Mouse (Mus musculus) cerebral cortex, adult 2 months (tissue): Measurements from ENCODE around the gene Lzts2.

Experiments used
- WGBS: fragments of 180-500 bp; shearing (Covaris S2); methylation state at CpG from one replicate; pipeline ENCODE4 v1.1.7; 2018; 5-methylcytosine and 5-hydroxymethylcytosine counted together

Lzts2 gene

DNA sequence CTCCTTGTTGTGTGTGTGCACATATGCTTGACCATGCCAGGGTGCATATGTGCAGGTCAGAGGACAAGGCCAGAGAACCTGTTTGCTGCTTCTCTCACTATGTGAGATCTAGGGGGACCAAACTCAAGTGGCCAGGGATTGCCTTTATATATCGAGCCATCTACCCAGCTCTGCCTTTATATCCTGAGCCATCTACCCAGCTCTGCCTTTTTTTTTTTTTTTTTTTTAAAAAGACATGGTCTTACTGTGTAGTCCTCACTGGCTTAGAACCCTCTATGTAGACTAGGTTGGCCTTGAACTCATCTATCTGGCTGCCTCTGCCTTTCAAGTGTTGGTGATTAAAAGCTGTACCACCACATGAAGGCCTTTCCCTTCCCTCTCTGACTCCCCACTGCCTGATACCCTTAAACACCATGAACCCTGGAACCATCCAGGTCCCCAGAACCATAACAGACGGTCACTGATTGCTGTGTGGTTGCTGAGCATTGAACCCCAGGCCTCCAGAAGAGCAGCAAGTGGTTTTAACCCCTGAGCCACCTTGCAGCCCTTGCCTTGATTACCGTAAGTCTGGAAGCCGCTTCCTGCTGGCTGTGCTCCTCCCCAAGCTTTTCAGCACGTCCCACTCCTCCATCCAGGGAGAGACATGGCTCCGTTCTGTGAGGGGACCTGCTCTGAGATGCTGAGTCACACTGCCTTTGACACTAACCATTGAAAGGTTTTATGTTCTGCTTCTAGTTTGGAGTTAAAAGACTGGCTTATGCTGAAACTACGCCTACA, 10.3 kb upstream of the Lzts2 start:
- WGBS, result 85% methylated on average over 7 of the region's 7 CpGs

DNA sequence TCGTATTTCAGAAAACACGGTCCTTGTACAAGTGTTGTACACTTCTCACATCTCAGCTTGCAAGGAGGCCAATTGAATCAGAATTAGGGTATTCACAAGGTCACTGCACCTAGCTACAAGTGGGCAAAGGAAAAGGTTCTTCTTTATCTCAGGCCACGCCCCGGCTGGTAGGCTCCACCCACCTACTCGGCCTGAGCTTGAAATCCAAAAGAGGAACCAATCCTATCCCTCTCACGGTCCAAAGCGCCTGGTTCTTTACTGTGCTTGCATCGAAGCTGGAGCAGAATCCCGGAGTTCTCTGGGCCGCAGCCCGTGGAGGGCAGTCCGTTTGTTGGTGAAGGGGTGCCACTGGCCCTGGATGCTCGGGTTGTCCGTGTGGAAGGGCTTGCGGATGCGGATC, 8.8 kb upstream of the Lzts2 start, which contains the start of gene Twnk:
TSS of gene Twnk (plus strand) at position 220 of the 400 bp plus-strand sequence.
- 8% methylated on average over 16 of the region's 16 CpGs for WGBS

DNA sequence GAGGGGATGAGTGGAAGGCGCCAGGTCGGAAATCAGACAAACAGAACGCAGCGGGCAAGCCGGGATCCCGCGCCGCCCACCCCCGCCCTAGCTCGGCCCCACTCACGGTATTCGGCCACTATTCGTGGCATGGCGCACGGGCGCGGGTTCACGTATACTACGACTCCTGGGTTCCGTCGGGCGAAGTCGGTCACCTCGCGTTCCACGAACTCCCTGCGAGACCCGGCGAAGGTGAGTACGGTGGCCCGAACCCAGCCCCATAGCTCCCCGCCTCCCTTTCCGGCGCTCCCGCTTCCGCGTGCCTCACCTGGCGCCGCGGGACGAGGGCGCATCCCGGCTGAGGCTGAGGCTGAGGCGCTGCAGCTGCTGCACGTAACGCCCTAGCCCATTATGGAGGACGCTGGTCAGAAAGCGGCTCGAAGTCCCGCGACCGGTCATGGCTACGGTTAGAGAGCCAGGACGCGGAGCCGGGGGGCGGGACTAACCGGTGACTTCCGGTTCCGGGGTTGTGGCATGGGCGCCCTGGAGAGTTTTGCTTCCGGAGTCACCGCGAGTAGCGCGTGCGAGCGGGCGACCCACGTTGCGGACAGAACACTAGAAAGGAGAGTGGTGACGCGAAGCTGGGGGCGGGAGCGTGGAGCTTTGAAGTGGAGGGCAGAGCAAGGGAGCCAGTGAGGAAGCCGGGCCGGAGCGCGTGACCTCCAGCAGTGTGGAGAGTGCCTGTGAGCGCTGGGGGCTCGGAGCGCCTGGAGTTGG, 8.1 kb upstream of the Lzts2 start, which contains the start of gene Mrpl43:
TSS of gene Mrpl43 (minus strand) at position 486 of the 756 bp plus-strand sequence.
- WGBS, result under 1% methylated on average over 82 of the region's 82 CpGs

DNA sequence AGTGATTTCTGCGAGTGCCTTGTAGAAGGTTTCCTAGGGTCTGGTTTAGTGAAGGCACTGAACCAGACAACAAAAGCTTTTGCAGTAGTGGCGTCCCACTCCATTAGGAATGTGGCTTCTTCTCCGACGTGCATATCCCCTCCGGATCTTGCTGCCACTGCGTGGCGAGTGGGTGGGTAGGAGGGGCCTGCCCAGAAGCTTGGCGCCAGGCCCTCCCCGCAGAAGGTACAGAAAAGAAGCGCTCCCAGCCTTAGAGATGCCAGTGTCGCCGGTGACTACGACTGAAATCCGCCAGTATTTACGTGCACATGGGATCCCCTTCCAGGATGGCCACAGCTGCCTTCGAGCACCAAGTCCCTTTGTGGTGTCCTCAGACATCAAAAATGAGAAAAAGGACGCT, 7.2 kb upstream of the Lzts2 start:
- WGBS, result 19% methylated on average over 17 of the region's 17 CpGs

DNA sequence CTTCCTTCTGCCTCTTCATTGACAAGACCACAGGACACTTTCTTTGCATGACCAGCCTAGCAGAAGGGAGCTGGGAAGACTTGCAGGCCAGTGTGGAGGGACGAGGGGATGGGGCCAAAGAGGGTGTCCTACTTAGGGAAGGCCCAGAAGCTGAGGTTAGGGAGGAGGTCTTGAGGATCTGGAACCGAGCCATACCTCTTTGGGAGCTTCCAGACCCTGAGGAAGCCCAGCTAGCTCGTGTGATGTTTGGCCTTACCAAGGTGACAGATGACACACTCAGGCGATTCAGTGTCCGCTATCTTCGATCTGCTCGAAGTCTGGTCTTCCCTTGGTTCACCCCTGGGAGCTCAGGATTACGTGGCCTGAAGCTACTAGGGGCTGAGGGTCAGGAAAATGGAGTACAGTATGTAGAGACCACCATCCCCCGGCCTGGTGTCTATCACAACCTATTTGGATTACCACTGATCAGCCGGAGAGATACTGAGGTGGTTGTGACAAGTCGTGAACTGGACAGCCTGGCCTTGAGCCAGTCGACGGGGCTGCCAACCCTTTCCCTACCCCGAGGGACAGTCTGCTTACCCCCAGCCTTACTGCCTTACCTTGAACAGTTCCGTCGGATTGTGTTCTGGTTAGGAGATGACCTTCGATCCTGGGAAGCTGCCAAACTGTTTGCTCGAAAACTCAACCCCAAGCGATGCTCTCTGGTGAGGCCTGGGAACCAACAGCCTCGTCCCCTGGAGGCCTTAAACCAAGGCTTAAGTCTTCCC, 6.6 kb upstream of the Lzts2 start:
- WGBS, result 88% methylated on average over 20 of the region's 20 CpGs

DNA sequence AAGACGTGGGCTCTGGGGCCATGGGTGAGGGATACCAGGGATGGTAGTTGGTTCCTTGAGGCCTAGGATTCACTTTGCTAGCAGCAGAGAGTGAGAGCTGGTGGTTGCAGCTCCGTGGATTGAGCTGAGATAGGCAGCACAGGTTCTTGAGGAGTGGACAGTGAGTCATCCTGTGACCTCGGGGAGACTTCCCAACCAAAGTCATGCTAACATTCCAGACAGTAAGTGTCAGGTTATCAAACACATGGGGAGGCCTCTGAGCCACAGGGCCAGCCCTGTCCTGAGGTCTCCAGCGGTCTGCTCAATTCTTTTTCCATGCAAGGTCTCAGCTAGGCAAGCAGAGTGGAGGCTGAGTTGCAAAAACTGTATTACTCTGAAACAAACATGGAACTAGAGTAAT, 3.6 kb upstream of the Lzts2 start:
- 91% methylated on average over 4 of the region's 4 CpGs for whole genome bisulfite sequencing

DNA sequence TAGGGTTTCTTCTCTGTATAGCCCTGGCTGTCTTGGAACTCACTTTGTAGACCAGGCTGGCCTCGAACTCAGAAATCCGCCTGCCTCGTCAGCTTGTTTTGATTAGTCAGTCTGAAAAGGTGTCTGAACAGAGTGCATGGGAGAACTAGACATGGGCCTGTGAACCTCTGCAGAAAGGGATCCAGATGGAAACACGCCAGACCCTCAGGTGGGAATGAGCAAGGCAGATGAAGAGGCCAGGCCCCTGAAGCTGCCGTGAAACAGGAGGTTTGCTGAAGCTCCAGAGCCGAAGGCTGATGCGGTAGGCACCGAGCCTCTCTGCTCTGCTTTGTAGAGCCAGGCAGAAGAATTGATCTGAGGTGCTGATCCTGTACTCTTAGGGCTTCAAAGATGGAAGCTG, 2.0 kb upstream of the Lzts2 start:
- 75% methylated on average over 8 of the region's 8 CpGs for WGBS

DNA sequence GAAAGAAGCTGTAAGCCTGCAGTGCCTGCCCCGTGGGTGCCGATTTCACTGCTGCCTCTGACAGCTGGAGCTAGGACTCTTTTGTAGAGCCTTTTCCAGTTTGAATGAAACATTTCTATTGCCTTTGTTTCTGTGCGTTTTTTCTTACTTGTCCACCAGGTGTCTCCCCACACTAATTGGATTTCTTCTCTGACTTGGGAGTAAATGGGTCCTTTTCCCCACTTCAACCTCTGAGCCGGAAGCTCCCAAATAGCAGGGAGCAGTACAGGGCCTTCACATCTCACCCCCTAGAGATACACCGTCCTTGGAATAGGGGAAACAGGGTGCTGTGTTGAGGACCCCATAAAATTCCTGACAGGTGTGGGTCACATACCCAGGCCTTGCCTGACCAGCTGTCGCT, 1.6 kb upstream of the Lzts2 start:
- 26% methylated on average over 6 of the region's 6 CpGs for WGBS

DNA sequence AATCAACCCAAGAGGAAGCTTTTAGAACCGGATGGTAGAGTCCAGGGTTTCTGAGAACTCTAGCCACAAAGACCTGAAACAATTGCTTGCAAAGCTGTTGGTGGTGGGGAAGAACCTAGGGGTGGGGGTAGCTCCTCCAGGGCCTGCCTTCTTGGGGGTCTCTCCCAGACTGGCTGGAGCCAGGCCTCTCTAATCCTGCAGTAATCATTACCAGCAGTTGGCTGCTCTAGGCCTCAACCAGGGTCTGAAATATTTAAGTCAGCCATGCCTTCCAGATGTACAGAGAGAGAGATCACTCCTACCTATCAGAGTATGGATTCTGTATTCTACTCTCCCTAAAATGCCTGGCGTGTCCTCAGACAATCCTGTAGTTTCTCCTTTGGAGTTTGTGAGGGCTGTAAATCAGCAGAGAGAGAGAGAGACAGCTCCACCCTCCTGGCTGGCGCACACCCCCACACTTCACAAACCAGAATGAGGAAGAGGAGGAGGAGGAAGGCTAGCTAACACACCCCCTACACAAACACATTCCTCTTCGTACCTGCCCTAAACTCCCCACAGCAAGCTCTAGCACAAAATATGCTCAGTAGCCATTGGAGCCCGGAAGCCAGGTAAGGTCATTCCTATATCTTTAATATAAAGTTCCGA, 511 bp upstream of the Lzts2 start:
- 55% methylated on average over 6 of the region's 6 CpGs for WGBS

DNA sequence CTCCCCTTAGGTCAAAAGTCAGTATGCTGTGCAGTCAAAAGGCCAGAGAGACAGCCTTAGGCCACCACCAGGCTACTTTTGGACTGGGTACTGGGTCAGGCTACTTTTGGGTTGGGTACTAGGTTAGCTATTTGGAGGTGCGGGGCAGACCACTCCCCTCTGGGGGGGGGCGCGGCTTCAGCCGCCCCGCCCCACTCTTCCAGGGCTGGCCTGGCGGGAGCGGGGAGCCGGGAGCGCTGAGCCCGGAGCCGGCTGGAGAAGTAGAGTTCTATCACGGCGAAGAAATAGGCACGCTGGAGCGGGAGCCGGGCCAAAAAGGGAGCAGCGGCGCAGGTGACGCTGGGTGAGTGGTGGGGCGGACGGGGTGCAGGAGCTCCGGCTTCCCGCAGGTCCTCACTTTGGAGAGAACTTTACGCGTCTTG, 778 bp downstream of the Lzts2 start:
- WGBS, result 2% methylated on average over 25 of the region's 25 CpGs

DNA sequence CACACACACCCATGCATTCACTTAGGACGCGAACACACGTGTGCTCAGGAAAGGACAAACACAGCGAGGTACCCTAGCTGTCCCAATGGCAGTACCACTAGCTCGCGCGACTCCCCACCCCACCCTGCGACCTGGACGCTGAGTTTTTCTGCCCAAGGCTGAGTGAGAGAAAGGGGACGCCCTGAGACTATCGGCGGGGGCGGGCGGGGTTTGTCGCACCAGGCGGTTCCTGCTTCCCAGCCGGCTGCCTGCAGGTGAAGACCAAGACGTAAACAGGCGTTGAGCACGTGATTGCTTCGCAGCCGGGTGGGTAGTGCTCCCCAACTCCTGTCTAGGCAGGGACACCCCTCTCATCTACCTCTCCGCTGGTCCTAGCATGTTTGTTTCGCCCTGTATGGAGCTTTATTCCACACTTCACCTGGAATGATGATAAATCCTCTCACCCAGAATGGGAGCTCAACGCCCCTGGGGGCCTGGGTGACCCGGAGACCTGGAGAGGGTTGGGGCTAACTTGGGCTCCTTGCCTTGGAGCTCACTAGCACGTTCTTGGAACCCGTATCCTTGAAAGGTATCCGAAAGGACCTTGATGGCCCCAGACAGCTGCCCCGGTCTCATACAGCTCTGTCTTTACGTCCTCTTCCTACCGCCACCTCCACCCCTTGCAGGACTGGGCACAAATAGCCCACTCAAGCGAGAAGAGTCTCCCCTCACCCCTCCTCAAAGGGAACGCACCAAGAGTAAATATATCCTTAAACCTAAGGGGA, 1.5 kb downstream of the Lzts2 start:
- WGBS, result under 1% methylated on average over 34 of the region's 34 CpGs

DNA sequence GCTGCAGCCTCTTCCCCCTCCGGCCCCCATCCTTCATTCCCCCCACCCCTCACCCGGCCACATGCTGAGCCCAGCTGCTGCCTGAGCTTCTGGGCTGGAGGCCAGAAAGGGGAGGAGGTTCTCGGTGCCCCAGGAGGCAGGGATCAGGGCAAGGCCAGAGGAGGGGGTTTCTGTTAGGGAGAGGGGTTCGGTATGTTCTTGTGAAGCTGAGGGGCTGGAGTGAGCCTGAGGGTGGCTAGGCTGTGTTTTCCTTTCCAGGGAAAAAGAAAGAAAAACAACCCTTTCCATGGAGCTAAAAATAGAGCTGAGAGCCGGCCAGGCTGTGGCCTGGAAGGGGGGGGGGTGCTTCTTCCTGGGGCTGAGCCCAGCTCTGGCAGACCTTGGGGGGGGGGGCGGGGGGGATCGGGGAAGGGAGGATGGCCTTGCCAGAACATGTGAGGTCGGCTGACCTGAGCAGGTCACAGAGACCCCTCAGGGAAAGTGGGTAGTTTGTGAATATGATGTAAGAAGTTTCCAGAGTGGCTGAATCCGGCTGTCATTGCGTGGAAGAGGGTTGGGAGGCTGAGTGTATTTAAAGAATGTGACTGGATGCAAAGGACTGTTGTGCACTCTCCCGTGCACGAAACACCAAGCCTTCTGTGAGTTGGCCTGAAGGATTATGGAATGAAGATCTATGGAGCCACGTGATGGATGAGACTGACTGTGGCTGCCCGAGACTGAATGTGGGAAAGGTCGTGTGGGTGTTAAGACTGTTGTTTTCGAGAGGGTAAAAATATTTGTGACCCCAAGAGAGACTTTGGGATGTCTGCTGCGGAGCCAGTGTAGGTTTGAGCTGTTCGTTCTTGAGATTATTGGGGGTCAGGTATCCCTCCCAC, 2.4 kb downstream of the Lzts2 start:
- whole genome bisulfite sequencing, result 1% methylated on average over 17 of the region's 18 CpGs

DNA sequence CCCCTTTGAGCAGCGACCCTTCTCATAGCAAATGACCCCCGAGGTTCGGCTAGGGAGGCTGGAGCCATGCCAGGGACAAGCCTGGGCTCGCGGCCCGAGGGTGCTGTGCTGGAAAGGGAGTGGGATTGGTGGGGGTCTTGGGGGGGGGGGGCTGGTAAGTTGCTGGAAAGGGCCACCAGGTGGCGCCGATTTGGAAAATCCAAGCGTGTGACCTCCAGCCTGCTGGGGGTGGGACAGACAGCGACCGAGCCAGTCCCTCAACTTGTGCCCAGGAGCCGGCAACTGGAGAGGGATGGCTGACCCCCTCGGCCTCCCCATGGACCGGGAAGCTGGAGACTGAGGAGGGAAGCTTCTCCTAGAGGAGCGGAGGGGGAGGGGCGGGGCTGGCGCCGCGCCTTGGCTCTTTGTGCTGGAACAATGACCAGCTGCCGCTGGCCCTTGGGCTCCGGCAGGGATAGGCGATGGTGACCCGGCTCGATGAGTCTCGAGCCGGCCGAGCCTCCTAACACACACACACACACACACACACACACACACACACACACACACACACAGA, 3.1 kb downstream of the Lzts2 start:
- WGBS, result under 1% methylated on average over 26 of the region's 27 CpGs

DNA sequence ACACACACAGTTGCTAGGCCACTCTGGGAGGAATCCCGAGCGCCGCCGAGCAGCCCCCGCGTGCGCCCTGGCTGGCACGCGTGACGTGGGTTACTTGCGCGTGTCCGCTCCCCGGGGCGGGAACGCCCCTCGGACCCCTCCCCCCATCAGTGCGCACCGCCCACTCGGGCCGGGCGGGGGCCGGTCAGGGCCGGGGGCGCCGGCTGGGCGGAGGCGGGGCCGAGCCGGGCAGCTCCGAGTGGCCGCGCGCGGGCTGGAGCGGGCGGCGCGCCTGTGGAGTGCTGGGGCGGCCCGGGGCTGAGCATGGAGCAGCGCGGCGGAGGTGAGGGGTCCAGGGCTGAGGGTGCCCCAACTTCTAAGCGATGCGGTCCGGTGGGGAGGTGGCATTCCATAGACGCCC, 3.7 kb downstream of the Lzts2 start:
- 1% methylated on average over 47 of the region's 48 CpGs for WGBS

DNA sequence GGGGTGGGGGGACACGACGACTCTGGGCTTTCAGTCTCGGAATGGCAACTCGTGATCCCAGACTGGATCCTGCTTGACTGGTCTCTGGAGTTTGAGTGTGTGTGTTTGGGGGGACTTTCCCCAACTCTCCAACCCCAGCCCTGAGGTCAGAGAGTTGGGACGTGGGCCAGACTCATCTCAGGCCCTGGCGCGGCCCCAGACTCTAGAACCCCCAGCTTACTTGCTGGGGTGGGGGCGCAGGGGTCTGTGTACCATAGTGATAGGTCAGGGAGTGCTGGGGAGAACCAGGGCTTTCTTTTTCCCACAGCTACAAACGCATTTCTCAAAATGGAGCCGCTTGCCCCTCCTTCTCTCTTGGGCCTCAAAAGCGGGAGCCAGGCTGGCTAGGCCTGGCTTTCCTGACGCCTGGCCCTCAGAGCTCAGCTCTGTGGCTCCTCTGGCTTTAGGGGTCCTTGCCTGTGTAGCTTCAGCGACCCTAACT, 4.2 kb downstream of the Lzts2 start:
- 3% methylated on average over 13 of the region's 13 CpGs for WGBS

DNA sequence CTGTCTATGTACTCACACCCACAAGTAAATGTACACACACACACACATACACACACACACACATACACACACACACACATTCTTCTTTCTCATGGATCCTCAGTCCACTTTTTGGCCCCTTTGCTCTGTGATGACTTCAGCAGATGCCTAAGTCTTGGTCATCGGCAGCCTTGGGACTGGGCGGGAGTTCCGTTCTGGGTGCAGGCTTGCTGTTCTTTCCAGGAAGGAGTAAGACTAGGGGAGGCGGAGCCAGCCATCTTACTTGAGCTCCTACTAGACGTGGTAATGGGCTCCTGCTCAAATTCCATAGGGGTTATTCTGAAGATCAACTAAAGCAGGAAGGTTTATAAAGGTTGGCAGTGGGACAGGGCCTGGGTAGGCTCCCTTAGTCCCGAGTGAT, 6.1 kb downstream of the Lzts2 start:
- 63% methylated on average over 6 of the region's 6 CpGs for WGBS

DNA sequence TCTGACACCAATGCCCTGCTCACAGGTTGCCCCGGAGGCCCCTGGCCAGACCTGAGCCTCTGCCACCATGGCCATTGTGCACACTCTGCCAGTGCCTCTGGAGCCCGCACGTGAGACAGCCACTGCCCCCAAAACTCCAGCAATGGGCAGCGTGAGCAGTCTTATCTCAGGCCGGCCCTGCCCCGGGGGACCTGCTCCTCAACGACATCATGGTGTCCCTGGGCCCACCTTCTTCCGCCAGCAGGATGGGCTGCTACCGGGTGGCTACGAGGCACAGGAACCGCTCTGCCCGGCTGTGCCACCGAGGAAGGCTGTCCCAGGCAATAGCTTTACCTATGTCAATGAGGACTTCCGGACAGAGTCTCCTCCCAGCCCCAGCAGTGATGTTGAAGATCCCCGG, 7.1 kb downstream of the Lzts2 start:
- 82% methylated on average over 15 of the region's 15 CpGs for WGBS

DNA sequence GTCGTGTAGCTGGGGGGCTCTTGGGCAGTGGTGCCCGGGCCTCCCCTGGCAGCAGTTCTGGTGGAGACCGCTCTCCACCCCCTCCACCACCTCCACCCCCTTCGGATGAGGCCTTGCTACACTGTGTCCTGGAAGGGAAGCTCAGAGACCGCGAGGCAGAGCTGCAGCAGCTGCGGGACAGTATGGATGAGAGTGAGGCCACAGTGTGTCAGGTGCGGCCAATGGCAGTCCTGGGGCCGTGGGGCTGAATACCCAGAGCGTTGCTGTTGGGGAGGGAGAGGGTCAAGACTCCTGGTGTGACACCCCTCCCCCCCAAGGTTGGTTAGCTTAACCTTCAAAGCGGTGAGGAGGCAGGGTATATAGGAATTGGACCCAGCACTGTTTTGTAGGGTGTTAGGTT, 9.8 kb downstream of the Lzts2 start:
- WGBS, result 86% methylated on average over 11 of the region's 11 CpGs

DNA sequence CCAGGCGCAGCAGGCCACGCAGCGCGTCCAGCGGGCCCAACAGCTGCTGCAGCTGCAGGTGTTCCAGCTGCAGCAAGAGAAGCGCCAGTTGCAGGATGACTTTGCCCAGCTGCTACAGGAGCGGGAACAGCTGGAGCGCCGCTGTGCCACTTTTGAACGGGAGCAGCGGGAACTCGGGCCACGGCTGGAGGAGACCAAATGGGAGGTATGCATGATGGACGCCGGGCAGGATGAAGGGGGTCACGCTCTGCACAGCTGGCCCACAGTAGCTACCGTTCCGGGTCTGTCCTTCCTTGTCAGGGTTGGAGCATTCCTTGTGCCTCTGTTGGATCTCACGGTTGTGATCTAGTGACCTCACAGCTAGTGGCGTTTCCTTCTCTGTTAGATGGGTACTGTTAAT, 10.6 kb downstream of the Lzts2 start:
- WGBS, result 87% methylated on average over 20 of the region's 20 CpGs
